Mouse (Mus musculus): ENCODE measurements around the gene Sergef. TPM values are rescaled to one million over a fixed set of nuclear protein-coding genes. Genes with fewer than 3 reads are reported as not detected.
"Not testable (repeated sequence)": the region's sequence is repeated elsewhere in the genome, so short reads cannot be mapped to it uniquely, and the experiment has no call there.

Sergef gene
- polyA plus RNA-seq, 1 experiment = 44.9 TPM

DNA sequence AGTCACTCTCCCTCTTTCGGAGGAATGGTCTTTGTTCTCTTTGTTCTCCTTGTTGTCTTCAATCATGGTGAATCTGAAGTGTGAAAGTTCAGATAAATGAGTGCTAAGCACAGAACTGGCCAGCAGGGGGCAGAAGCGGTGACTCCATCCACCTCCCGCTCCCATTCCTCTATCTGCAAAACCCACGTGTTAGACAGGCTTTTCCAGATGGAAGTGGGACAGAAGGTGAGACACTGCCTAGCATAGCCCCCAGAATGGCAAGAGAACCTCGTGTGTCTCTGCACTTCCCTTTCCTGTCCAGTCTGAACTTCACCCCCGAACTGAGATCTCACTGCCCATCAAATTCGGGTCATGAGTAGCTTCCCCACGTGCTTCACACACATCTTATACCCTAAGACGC is 25.6 kb upstream of the Sergef start:
- TF ChIP-seq CTCF (IDR thresholded peaks at IDR 0.05; ENCODE audit: extremely low read depth, insufficient read depth, low read length) = peak; percentile 53
- TF ChIP-seq POLR2A (IDR thresholded peaks at IDR 0.05; ENCODE audit: extremely low read depth, insufficient read depth, low read length) = no peak
- Histone ChIP-seq H3K27ac (ENCODE audit: insufficient read depth, low read length) (no peak overlapping the region), H3K4me3 (ENCODE audit: insufficient read depth, low read length) (no peak overlapping the region), H3K4me1 (ENCODE audit: control insufficient read depth, insufficient read depth, low read length) (no peaks in the 10 kb centered on the region)

DNA sequence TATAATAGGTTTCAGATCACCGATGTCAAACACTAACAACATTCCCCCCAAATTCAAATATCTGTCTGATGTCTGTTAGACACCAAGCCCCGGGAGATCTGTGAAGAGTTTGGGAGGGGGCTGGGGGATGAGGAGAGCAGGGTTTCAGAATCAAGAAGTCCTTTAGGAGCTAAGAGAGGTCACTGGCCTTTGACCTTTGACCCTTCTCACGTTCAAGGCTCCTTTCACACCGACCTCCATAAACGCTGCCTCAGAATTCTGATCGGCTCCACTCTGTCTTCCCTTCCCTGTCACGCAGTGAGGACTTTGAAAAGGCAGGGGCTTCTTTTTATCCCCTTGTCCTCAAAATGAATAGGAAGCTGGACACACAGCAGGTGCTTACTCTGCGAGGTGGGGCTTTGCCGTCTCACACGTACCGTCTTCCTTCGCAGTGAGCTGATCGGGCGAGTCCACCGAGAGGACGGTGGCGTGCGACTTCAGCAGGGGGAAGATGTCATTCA is 22.0 kb upstream of the Sergef start:
- Histone ChIP-seq H3K4me1 (ENCODE audit: control insufficient read depth, insufficient read depth, low read length) (no peaks in the 10 kb centered on the region), H3K4me3 (ENCODE audit: insufficient read depth, low read length) (no peak overlapping the region), H3K27ac (ENCODE audit: insufficient read depth, low read length) (no peak overlapping the region)
- TF ChIP-seq POLR2A (IDR thresholded peaks at IDR 0.05; ENCODE audit: extremely low read depth, insufficient read depth, low read length) = no peak
- TF ChIP-seq CTCF (IDR thresholded peaks at IDR 0.05; ENCODE audit: extremely low read depth, insufficient read depth, low read length) = no peak

DNA sequence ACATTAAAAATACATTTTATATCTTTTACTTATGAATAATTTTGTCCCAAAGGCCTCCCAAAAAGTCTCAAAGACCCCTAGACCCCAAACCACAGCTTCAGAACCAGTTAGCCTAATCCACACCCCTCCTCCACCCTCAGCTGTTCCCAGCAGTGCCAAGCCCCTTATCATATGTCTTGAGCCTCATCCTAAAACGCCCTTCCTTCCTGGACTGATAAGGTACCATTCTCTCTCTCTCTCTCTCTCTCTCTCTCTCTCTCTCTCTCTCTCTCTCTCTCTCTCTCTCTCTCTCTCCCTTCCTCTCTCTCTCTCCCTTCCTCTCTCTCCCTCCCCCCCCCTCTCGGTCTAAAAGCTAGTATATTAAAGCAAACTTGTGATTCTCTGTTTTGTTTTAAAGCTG is 12.7 kb upstream of the Sergef start:
- Histone ChIP-seq H3K27ac (ENCODE audit: insufficient read depth, low read length) (no peak overlapping the region), H3K4me3 (ENCODE audit: insufficient read depth, low read length) (no peak overlapping the region), H3K4me1 (ENCODE audit: control insufficient read depth, insufficient read depth, low read length) (no peaks in the 10 kb centered on the region)
- TF ChIP-seq CTCF (IDR thresholded peaks at IDR 0.05; ENCODE audit: extremely low read depth, insufficient read depth, low read length) (no peak), POLR2A (IDR thresholded peaks at IDR 0.05; ENCODE audit: extremely low read depth, insufficient read depth, low read length) (no peak)

DNA sequence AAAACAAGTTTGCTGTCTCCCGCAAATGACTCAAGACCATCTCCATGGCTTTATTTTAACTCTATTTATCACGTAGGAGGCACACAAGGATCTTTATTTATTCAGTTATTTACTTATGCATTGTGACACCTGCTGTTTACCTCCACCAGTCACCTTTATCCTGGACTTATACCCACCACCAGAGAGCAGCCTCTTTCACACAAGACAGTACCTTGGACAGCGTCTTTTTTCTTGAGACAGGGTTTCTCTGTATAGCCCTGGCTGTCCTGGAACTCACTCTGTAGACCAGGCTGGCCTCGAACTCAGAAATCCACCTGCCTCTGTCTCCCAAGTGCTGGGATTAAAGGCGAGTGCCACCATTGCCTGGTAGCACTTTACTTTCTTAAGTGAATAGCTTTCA is 10.6 kb upstream of the Sergef start:
- H3K4me3 ChIP-seq (ENCODE audit: insufficient read depth, low read length); H3K27ac ChIP-seq (ENCODE audit: insufficient read depth, low read length); H3K4me1 ChIP-seq (ENCODE audit: control insufficient read depth, insufficient read depth, low read length): not testable (repeated sequence)

DNA sequence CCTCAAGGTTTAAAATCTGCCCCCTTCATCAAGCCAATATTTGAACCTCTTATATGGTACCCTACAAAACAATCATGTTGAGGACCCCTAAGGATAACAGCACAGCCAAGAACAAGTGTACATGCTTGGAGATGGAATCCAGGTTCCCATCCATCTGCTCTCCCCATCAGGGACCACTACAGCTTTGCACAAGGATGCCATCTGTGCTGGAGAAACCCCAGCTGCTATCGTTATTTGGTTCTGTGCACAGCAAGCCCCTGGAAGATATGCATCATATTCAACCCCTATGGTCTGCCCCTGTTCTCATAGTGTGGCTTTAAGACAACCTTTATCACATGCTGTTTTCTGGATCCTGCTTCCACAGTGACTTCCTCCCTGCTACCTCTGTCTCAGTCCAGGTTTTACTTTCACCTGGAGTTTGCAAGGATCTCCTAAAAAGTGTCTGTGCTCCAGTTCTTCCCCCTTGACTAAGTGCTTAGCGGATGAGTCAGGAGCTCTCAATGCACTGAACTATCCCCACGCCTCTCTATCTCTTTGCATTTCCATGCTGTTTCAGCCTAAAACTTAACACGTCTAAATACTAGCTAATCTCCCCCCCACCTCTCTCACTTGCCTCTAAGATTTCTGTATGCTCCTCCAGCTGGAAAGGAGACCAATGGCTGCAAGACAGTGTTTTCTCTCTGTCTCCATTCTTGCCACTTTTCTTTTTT is 9.0 kb upstream of the Sergef start:
- Histone ChIP-seq H3K4me3 (ENCODE audit: insufficient read depth, low read length) (no peak overlapping the region), H3K4me1 (ENCODE audit: control insufficient read depth, insufficient read depth, low read length) (no peaks in the 10 kb centered on the region), H3K27ac (ENCODE audit: insufficient read depth, low read length) (no peak overlapping the region)
- TF ChIP-seq POLR2A (IDR thresholded peaks at IDR 0.05; ENCODE audit: extremely low read depth, insufficient read depth, low read length) = no peak
- TF ChIP-seq CTCF (IDR thresholded peaks at IDR 0.05; ENCODE audit: extremely low read depth, insufficient read depth, low read length) = no peak

DNA sequence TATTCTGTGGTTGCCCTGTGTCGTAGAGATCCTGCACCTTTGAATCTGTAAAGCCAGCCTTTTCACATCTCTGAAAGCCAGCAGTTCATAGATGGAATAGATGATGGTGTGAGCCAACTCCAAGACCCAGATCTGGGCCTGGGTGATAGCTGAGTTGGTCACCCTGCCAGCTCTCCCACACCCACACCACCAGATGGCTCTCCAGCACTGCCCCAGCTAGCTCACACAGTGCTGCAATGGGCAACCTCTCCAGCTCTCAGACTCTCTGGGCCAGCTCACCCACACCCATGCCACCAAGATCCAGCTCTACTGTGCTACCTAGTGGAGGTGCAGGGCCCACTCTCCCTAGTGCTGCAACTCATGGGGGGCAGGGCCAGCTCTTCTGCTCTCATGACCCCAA is 3.6 kb upstream of the Sergef start:
- TF ChIP-seq CTCF (IDR thresholded peaks at IDR 0.05; ENCODE audit: extremely low read depth, insufficient read depth, low read length) = peak; percentile 47
- no peak for TF ChIP-seq POLR2A (IDR thresholded peaks at IDR 0.05; ENCODE audit: extremely low read depth, insufficient read depth, low read length)
- H3K27ac ChIP-seq (ENCODE audit: insufficient read depth, low read length) = no peak overlapping the region
- peaks cover 2% of the 10 kb centered on the region; the same call in 1 of the 2 replicates for H3K4me1 ChIP-seq (ENCODE audit: control insufficient read depth, insufficient read depth, low read length)
- no peak overlapping the region for H3K4me3 ChIP-seq (ENCODE audit: insufficient read depth, low read length)

DNA sequence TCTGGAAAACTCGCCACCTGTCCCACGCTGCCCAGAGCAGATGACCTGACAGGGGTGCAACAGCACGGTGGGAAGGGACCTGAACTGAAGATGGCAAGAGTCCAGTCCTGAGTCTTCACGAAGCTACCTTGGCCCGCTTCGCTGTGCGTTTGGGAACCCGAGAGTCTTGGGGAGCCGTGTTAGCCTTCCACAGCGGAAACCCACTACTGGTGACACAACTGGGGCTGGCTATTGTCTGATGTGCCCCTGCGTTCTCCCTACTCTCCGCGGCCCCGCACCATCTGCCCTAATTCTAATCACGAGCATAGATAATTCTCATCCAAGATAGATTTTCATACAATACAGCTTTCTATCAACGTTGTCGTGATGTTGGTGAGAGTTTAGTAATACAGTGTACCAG is 455 bp upstream of the Sergef start:
- Histone ChIP-seq H3K4me1 (ENCODE audit: control insufficient read depth, insufficient read depth, low read length) (peaks cover 4% of the 10 kb centered on the region; the same call in 1 of the 2 replicates), H3K4me3 (ENCODE audit: insufficient read depth, low read length) (peak overlapping the region; percentile 83), H3K27ac (ENCODE audit: insufficient read depth, low read length) (no peak overlapping the region)
- TF ChIP-seq POLR2A (IDR thresholded peaks at IDR 0.05; ENCODE audit: extremely low read depth, insufficient read depth, low read length) (no peak), CTCF (IDR thresholded peaks at IDR 0.05; ENCODE audit: extremely low read depth, insufficient read depth, low read length) (no peak)

DNA sequence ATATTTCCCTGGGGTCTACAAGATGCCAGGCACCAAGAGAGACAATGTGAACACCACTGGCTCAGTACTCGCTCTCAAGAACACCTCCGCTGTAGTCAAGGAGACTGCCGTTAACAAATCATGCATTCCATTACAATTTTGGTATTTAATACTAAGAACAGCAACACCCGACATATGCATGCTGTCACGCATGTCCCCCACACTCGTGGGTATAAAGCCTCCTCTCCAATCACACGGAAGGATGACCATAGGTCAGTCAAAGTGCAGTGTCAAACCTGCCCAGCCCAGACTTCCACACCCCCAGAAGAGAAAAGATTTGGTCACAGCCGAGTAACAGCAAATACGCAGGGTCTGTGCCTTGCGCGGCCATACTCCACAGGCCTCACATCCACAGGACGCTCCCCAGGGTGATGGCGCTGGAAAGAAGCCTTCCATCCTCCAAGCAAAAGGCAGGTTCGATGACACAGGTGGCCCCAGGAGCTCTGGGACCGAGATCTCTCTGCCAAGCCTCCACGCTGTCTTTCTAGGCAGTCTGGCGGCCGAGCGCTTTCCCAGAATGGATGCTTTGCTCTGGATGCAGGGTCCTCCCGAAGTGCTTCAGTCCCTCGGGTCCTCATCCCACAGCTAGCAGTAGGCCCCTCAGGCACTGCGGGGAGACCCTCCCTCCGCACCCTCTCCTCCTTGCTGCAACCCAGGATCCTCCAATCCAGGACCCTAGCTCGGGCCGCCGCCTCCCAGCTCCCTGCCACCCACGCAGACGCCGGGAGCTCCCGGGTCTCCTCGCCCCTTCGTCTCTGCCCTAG is 517 bp downstream of the Sergef start:
- Histone ChIP-seq H3K4me1 (ENCODE audit: control insufficient read depth, insufficient read depth, low read length) (peaks cover 4% of the 10 kb centered on the region; the same call in 1 of the 2 replicates), H3K4me3 (ENCODE audit: insufficient read depth, low read length) (peak overlapping the region; percentile 83), H3K27ac (ENCODE audit: insufficient read depth, low read length) (peak overlapping the region; percentile 30)
- TF ChIP-seq CTCF (IDR thresholded peaks at IDR 0.05; ENCODE audit: extremely low read depth, insufficient read depth, low read length) (no peak), POLR2A (IDR thresholded peaks at IDR 0.05; ENCODE audit: extremely low read depth, insufficient read depth, low read length) (no peak)

DNA sequence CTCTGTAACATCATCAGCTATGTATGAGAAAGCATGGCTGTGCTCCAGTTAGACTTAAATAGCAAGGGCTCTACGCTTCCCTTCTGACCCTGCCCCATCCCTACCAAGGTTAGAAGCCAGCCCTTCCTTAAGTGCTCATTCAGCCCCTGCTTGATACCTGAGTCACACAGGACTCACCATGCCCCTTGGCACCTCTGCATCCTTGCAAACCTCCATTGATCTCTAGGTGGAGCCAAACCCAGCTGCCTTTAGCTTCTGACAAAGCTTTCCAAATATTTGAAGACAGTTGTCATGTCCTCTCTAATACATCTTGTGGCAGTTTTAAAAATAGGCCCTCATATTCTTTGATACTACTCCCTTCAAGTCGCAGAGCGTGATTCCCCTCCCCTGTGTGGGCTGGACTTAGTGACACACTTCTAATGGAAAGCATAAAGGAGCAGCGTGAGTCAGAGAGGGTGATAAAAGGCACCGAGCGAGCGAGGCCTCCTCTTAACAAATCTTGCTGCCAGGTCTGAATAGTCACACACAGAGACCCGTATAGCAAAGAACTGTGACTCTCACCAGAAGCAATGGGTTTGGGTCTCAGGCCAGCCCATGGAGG is 11.1 kb downstream of the Sergef start:
- Histone ChIP-seq H3K27ac (ENCODE audit: insufficient read depth, low read length) (no peak overlapping the region), H3K4me1 (ENCODE audit: control insufficient read depth, insufficient read depth, low read length) (peaks cover 6% of the 10 kb centered on the region), H3K4me3 (ENCODE audit: insufficient read depth, low read length) (no peak overlapping the region)
- TF ChIP-seq CTCF (IDR thresholded peaks at IDR 0.05; ENCODE audit: extremely low read depth, insufficient read depth, low read length) (no peak), POLR2A (IDR thresholded peaks at IDR 0.05; ENCODE audit: extremely low read depth, insufficient read depth, low read length) (no peak)
